34 mouse cellular contexts compared by ENCODE assay signal in the genomic region with DNA sequence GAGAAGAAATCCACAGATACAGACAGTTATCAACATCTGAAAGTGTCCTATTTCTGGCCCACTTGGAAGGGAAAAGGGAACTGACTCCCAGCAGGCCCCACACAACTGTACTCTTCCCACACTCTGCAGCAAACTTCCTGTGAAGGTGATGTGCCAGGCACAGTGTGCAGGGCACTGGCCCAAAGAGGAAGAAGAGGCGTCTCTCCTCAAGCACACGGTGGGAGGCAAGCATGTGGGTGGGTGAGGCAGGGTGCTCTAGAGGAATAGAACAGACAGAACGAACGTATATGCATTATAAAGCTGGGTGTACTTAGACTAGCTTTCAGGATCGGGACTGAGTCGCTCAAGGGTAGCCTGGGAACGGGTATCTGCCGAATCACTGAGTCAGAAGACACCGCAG. TPM values are rescaled to one million over a fixed set of nuclear protein-coding genes. Genes with fewer than 3 reads are reported as not detected.
A peak's percentile ranks its signal among the peaks of the same experiment; 100 is the strongest.
DNase-seq lines count a peak whose midpoint lies in the region; ATAC-seq and TF ChIP-seq lines count a peak whose summit lies in the region.
"Had no signal": no experiment of that assay in that cellular context is flagged by ENCODE, and none has a peak within 500 bp of the region (broad histone marks: within the 10 kb centered on the region; RNA-seq: fewer than 3 reads in every experiment).

No protein-coding gene starts in this region.

- no peaks in the 10 kb centered on the region for H3K9me3 ChIP-seq in midbrain, embryonic 10.5 days (replicated peaks)
- H3K9me3 ChIP-seq in midbrain, postnatal 0 days (ENCODE audit: low read length): no peaks in the 10 kb centered on the region
- H3K9me3 ChIP-seq: embryonic facial prominence, embryonic 13.5 days; forebrain, embryonic 12.5 days; heart, embryonic 13.5 days; liver, embryonic 13.5 days; midbrain, embryonic 15.5 days; stomach, embryonic 15.5 days had no signal

- H3K4me2 ChIP-seq in midbrain, postnatal 0 days (ENCODE audit: low read depth, low read length, poor library complexity, severe bottlenecking): no peak overlapping the region
- H3K4me2 ChIP-seq: embryonic facial prominence, embryonic 13.5 days; forebrain, embryonic 12.5 days; heart, embryonic 13.5 days; hindbrain, embryonic 14.5 days; liver, embryonic 13.5 days; midbrain, embryonic 15.5 days; stomach, embryonic 15.5 days had no signal

- no peaks in the 10 kb centered on the region; the same call in 1 of the 2 replicates for H3K27me3 ChIP-seq in midbrain, embryonic 10.5 days (ENCODE audit: low read depth, poor library complexity, severe bottlenecking)
- H3K27me3 ChIP-seq in midbrain, postnatal 0 days (ENCODE audit: insufficient read depth, low read length): no peaks in the 10 kb centered on the region
- H3K27me3 ChIP-seq: forebrain, embryonic 12.5 days; liver, embryonic 13.5 days; midbrain, embryonic 15.5 days; stomach, embryonic 15.5 days had no signal

- H3K27ac ChIP-seq in midbrain, embryonic 10.5 days (replicated peaks): peak overlapping the region; percentile 35; the same call in 1 of the 2 replicates
- H3K27ac ChIP-seq in midbrain, postnatal 0 days (ENCODE audit: low read depth, low read length): no peak overlapping the region
- H3K27ac ChIP-seq: embryonic facial prominence, embryonic 13.5 days; forebrain, embryonic 12.5 days; heart, adult 2 months; heart, embryonic 13.5 days; hindbrain, embryonic 14.5 days; liver, embryonic 13.5 days; midbrain, embryonic 15.5 days; stomach, embryonic 15.5 days had no signal

- no peak for ATAC-seq in midbrain, postnatal 0 days (ENCODE audit: low FRiP score)
- peak; percentile 58 for ATAC-seq in megakaryocyte progenitor cell, adult 5-6 weeks (replicated peaks; ENCODE audit: poor library complexity)
- ATAC-seq: inflammation-experienced regulatory T-cells, adult 6 months; midbrain, embryonic 15.5 days; Patski had no signal

- TF ChIP-seq CTCF in midbrain, postnatal 0 days (IDR thresholded peaks at IDR 0.05): no peak

- H3K36me3 ChIP-seq in midbrain, embryonic 10.5 days: no peaks in the 10 kb centered on the region
- H3K36me3 ChIP-seq in midbrain, postnatal 0 days (ENCODE audit: insufficient read depth, low read length): no peaks in the 10 kb centered on the region
- H3K36me3 ChIP-seq: embryonic facial prominence, embryonic 13.5 days; forebrain, embryonic 12.5 days; heart, embryonic 13.5 days; liver, embryonic 13.5 days; midbrain, embryonic 15.5 days; stomach, embryonic 15.5 days had no signal

- peak; percentile 70 to 78 for DNase-seq in frontal cortex, postnatal 36 days (ENCODE audit: low spot score in 2 of 2)
- DNase-seq in frontal cortex, postnatal 25 days (ENCODE audit: low spot score in 2 of 2): no peak
- no peak for DNase-seq in midbrain, embryonic 10.5 days (ENCODE audit: low spot score)
- DNase-seq in midbrain, postnatal 0 days (ENCODE audit: low spot score): no peak
- peak; percentile 20 for DNase-seq in ES-CJ7 (ENCODE audit: low read depth, low spot score)
- DNase-seq in cerebellum, postnatal 25 days: no peak
- no peak for DNase-seq in urinary bladder, postnatal 4 days (ENCODE audit: low spot score in 2 of 2)
- DNase-seq: adrenal gland, postnatal 36 days; cerebellum, adult 11-12 months; cerebellum, postnatal 10 days; embryo, embryonic 11 days; gastrocnemius, postnatal 25 days; heart, adult 2 months; heart, postnatal 14 days; kidney, adult 18-20 months; kidney, postnatal 4 days; liver, embryonic 13.5 days; lung, adult 2 months; thymus, adult 18-20 months; thymus, postnatal 4 days had no signal

- H3K4me3 ChIP-seq in midbrain, embryonic 10.5 days: no peak overlapping the region
- no peak overlapping the region for H3K4me3 ChIP-seq in midbrain, postnatal 0 days (ENCODE audit: low read depth, low read length)
- H3K4me3 ChIP-seq: embryonic facial prominence, embryonic 13.5 days; erythroblast, embryonic 14.5 days; forebrain, embryonic 12.5 days; heart, adult 2 months; heart, embryonic 13.5 days; liver, embryonic 13.5 days; megakaryocyte, embryonic 14.5 days; midbrain, embryonic 15.5 days; stomach, embryonic 15.5 days had no signal

- no peak overlapping the region for H3K9ac ChIP-seq in midbrain, postnatal 0 days (replicated peaks; ENCODE audit: low read length, poor library complexity, severe bottlenecking)
- H3K9ac ChIP-seq: embryonic facial prominence, embryonic 13.5 days; forebrain, embryonic 12.5 days; heart, embryonic 13.5 days; hindbrain, embryonic 14.5 days; liver, embryonic 13.5 days; midbrain, embryonic 15.5 days; stomach, embryonic 15.5 days had no signal

- peaks cover 41% of the 10 kb centered on the region for H3K4me1 ChIP-seq in midbrain, embryonic 10.5 days
- no peaks in the 10 kb centered on the region for H3K4me1 ChIP-seq in midbrain, postnatal 0 days (ENCODE audit: insufficient read depth, low read length)
- H3K4me1 ChIP-seq: heart, embryonic 13.5 days; liver, embryonic 13.5 days; megakaryocyte, embryonic 14.5 days; stomach, embryonic 15.5 days had no signal

- 83% methylated on average over 9 of the region's 9 CpGs for WGBS in midbrain, embryonic 10.5 days
- WGBS in midbrain, postnatal 0 days: 88% methylated on average over 9 of the region's 9 CpGs

RNA-seq across cellular contexts. Expression of a gene that starts 24.7 kb away (rescaled TPM):
- polyA plus RNA-seq in midbrain, embryonic 10.5 days (2016; fragmentation: Nextera tagmentation; extraction: Ambion mirVana): 1.3 and 2.2 TPM in 2 replicates
- total RNA-seq in midbrain, postnatal 0 days (2014; rRNA removed): 64.0 and 70.2 TPM in 2 replicates
- polyA plus RNA-seq in midbrain, postnatal 0 days (2015; fragmentation: Nextera tagmentation; extraction: Ambion mirVana): 15.4 and 17.8 TPM in 2 replicates
- not detected in 2 replicates for total RNA-seq in megakaryocyte progenitor cell, adult 5-6 weeks (2015)
- total RNA-seq in megakaryocyte progenitor cell, adult 5-6 weeks (2017): not detected in 2 replicates
- total RNA-seq: gastrocnemius, postnatal 25 days; heart, postnatal 14 days had no signal
- polyA plus RNA-seq: erythroblast, embryonic 14.5 days; heart, embryonic 13.5 days; inflammation-experienced regulatory T-cells, adult 6 months; kidney, embryonic 16.5 days; liver, embryonic 13.5 days; Patski had no signal

RNA-seq across cellular contexts. Expression of a gene that starts 38.7 kb away (rescaled TPM):
- polyA plus RNA-seq in midbrain, embryonic 10.5 days (2016; fragmentation: Nextera tagmentation; extraction: Ambion mirVana): 0.85 and 1.3 TPM in 2 replicates
- 0.09 and 0.82 TPM in 2 replicates for total RNA-seq in midbrain, postnatal 0 days (2014; rRNA removed)
- 0.10 and 0.38 TPM in 2 replicates for polyA plus RNA-seq in midbrain, postnatal 0 days (2015; fragmentation: Nextera tagmentation; extraction: Ambion mirVana)
- not detected in 2 replicates for total RNA-seq in megakaryocyte progenitor cell, adult 5-6 weeks (2015)
- not detected in 2 replicates for total RNA-seq in megakaryocyte progenitor cell, adult 5-6 weeks (2017)
- total RNA-seq: gastrocnemius, postnatal 25 days; heart, adult 2 months; heart, postnatal 14 days had no signal
- polyA plus RNA-seq: heart, adult 2 months; heart, embryonic 13.5 days; liver, embryonic 13.5 days; neural tube, embryonic 14.5 days; Patski had no signal

RNA-seq across cellular contexts. Expression of a gene that starts 55.2 kb away (rescaled TPM):
- polyA plus RNA-seq in midbrain, embryonic 10.5 days (2016; fragmentation: Nextera tagmentation; extraction: Ambion mirVana): 0.36 TPM in 1 of 2 replicates, not detected in the other
- total RNA-seq in midbrain, postnatal 0 days (2014; rRNA removed): 3.4 and 3.8 TPM in 2 replicates
- 1.8 and 2.3 TPM in 2 replicates for polyA plus RNA-seq in midbrain, postnatal 0 days (2015; fragmentation: Nextera tagmentation; extraction: Ambion mirVana)
- total RNA-seq in megakaryocyte progenitor cell, adult 5-6 weeks (2015): not detected in 2 replicates
- not detected in 2 replicates for total RNA-seq in megakaryocyte progenitor cell, adult 5-6 weeks (2017)
- total RNA-seq: ES-E14; gastrocnemius, postnatal 25 days; heart, adult 2 months; heart, postnatal 14 days had no signal
- polyA plus RNA-seq: embryonic facial prominence, embryonic 13.5 days; erythroblast, embryonic 14.5 days; forebrain, embryonic 12.5 days; inflammation-experienced regulatory T-cells, adult 6 months; lung, adult 2 months; neural tube, embryonic 14.5 days; Patski had no signal

RNA-seq across cellular contexts. Expression of a gene that starts 58.4 kb away (rescaled TPM):
- polyA plus RNA-seq in midbrain, embryonic 10.5 days (2016; fragmentation: Nextera tagmentation; extraction: Ambion mirVana): 8.7 and 11.0 TPM in 2 replicates
- total RNA-seq in midbrain, postnatal 0 days (2014; rRNA removed): 6.2 and 8.4 TPM in 2 replicates
- 6.3 and 6.6 TPM in 2 replicates for polyA plus RNA-seq in midbrain, postnatal 0 days (2015; fragmentation: Nextera tagmentation; extraction: Ambion mirVana)
- total RNA-seq in megakaryocyte progenitor cell, adult 5-6 weeks (2015): 0.07 and 0.17 TPM in 2 replicates
- 0.74 TPM in 1 of 2 replicates, not detected in the other for total RNA-seq in megakaryocyte progenitor cell, adult 5-6 weeks (2017)
- polyA plus RNA-seq: erythroblast, embryonic 14.5 days; inflammation-experienced regulatory T-cells, adult 6 months; neural tube, embryonic 14.5 days; Patski had no signal

Comparison
In these comparisons a context has a peak if more than half of its experiments do, and no peak if none do; other contexts are left out.
1. DNase-seq: peak in frontal cortex, postnatal 36 days (2 of 2) and ES-CJ7 (single experiment); none in frontal cortex, postnatal 25 days (0 of 2), midbrain, embryonic 10.5 days (single experiment), midbrain, postnatal 0 days (single experiment), cerebellum, postnatal 25 days (0 of 2) and urinary bladder, postnatal 4 days (0 of 2).
2. RNA of a gene that starts 24.7 kb away (total RNA-seq): 64.0 to 70.2 TPM in midbrain, postnatal 0 days; not detected in megakaryocyte progenitor cell, adult 5-6 weeks; every median in the first group is over 10 times any median in the second.